Mouse (Mus musculus) lung, embryonic 15.5 days (tissue): ENCODE measurements around the gene Cfap161. TPM values are rescaled to one million over a fixed set of nuclear protein-coding genes. Genes with fewer than 3 reads are reported as not detected.

Source experiments
- ATAC-seq: fragments of 200-750 bp; cut with Nextera tagmentation; 2 replicates; pipeline ENCODE4 v1.8.0; 2017; ENCODE audit warnings: moderate number of reproducible peaks, borderline replicate concordance; ENCODE audit not compliant: low FRiP score, low TSS enrichment; ENCODE audit errors: extremely low read depth
- H3K27ac ChIP-seq: fragments of 300-500 bp; sonication (generic); 2 replicates; pipeline ENCODE4 v1.5.1; 2015; ENCODE audit warnings: moderate library complexity, mild to moderate bottlenecking, inconsistent platforms
- H3K27me3 ChIP-seq: fragments of 300-500 bp; sonication (generic); 2 replicates; pipeline ENCODE4 v1.6.1; 2015; ENCODE audit warnings: inconsistent platforms
- H3K36me3 ChIP-seq: fragments of 300-500 bp; sonication (generic); 2 replicates; pipeline ENCODE4 v1.6.1; 2015; ENCODE audit warnings: inconsistent platforms
- H3K4me1 ChIP-seq: fragments of 300-500 bp; sonication (generic); 2 replicates; pipeline ENCODE4 v1.6.1; 2015; ENCODE audit warnings: inconsistent platforms
- H3K4me2 ChIP-seq: fragments of 300-500 bp; sonication (generic); 2 replicates; pipeline ENCODE4 v1.6.1; 2015; ENCODE audit warnings: inconsistent platforms, mild to moderate bottlenecking, moderate library complexity
- H3K4me3 ChIP-seq: fragments of 300-500 bp; sonication (generic); 2 replicates; pipeline ENCODE4 v1.5.1; 2015; ENCODE audit warnings: mild to moderate bottlenecking, inconsistent platforms
- H3K9ac ChIP-seq: fragments of 300-500 bp; sonication (generic); 2 replicates; pipeline ENCODE4 v1.6.1; 2015; ENCODE audit warnings: inconsistent platforms
- H3K9me3 ChIP-seq: fragments of 300-500 bp; sonication (generic); 2 replicates; pipeline ENCODE4 v1.6.1; 2016; ENCODE audit warnings: inconsistent platforms
- WGBS: fragments of 180-500 bp; shearing (Covaris S2); methylation state at CpG from one replicate; pipeline ENCODE4 v1.1.7; 2015; 5-methylcytosine and 5-hydroxymethylcytosine counted together
- polyA plus RNA-seq: library from polyadenylated mRNA; unstranded; fragments of >200 nt; fragmentation: Nextera tagmentation; extraction: Ambion mirVana; gene quantifications from 2 replicates; pipeline ENCODE4 v1.2.1, GENCODE M21; 2015

Cfap161 gene
- 3.1 and 3.2 TPM in 2 replicates for polyA plus RNA-seq

DNA sequence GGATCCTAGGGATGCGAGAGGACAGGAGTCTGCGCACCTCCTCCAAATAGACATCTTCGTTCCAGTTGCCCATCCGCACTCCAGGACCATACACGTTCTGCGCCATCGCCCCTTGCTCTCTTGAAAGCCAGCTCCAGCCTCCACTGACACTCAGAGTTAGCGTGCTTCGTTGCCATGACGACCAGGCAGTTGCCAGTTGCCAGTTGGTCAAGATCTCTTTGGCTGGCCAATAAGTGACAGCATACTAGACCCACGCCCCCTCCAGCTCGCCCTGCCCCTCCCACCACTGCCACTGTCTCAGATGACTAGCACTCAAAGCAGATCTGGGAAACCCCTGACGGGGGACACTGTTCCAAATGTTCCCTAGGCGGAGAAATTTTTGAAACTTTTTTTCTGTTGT lies at the start of gene Cfap161:
Gene Cfap161, minus strand, starts transcription at position 176 of the 400 bp plus-strand sequence.
- H3K27ac ChIP-seq = no peak within 1 kb of the TSS
- peak; percentile 94 for ATAC-seq
- H3K27me3 ChIP-seq = no peaks in the 10 kb centered on the region
- H3K9me3 ChIP-seq = no peaks in the 10 kb centered on the region
- H3K4me1 ChIP-seq = peaks cover 11% of the 10 kb centered on the region; the same call in 1 of the 2 replicates
- no peak within 1 kb of the TSS for H3K4me3 ChIP-seq
- no peak within 1 kb of the TSS for H3K9ac ChIP-seq
- WGBS = 5% methylated on average over 14 of the region's 14 CpGs
- H3K4me2 ChIP-seq = peak within 1 kb of the TSS; percentile 40; the same call in 1 of the 2 replicates
- no peaks in the 10 kb centered on the region for H3K36me3 ChIP-seq

DNA sequence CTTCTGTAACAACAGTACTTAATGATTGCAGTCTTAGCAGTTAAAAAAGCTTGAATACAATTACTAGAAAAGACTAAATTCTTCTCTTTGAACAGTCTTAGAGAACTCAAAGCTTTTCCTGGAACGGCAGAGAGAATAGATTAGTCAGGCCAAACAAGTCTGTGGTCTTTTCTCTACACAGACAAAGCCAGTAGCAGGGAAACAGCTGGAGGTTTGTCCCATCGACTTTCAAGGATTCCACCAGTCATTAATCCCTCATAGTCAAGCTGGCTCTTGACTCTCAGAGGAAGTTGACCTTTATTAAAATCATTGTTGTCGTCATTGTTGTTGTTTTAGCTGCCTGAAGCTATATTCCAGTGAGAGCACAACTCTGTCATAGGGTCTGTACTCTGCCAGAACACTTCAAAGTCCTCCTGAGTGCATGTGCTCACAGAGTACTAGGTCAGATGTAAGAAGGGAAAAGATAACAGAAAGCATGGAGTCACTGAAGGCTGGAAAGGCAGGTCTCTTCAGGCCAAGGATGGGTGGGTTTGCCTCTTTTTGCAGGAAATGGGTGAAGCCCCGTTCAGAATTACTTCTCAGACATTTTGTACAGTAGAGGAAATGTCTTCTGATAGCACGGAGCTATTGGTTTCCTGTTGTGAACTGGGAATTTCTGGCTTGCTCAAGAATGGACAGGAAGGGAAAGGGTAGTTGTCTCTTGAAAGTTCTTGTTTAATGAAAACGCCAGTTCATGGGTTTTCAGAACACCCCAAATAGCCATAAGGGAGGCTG lies 48.0 kb upstream of the Cfap161 start:
- 36% methylated on average over 6 of the region's 6 CpGs for WGBS
- no peak overlapping the region for H3K4me2 ChIP-seq
- peaks cover 25% of the 10 kb centered on the region for H3K4me1 ChIP-seq
- no peak overlapping the region for H3K4me3 ChIP-seq
- no peaks in the 10 kb centered on the region for H3K36me3 ChIP-seq
- H3K27ac ChIP-seq = peak overlapping the region; percentile 57
- H3K9me3 ChIP-seq = no peaks in the 10 kb centered on the region
- H3K27me3 ChIP-seq = no peaks in the 10 kb centered on the region
- H3K9ac ChIP-seq = no peak overlapping the region
- ATAC-seq = no peak

DNA sequence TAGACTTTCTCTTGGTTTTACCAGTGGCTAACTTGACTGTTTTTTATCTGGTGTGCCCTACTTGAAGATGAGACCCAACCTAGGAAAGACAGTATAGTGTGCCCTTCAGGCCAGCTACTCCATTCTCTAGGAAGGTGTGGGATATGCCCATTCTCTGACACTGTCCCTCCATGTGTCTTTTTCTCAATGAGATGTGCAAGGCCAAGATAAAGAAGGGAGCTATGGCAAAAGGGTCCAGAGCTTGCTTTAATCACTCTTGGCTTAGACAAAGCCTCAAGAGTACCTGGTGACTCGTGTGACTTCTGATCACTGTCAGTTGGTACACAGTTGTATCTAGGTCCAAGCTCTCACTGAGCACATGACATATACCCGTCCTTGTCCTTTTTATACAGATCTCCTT lies 45.4 kb upstream of the Cfap161 start:
- Histone ChIP-seq H3K4me1 (peaks cover 17% of the 10 kb centered on the region), H3K4me3 (no peak overlapping the region), H3K4me2 (no peak overlapping the region), H3K9ac (no peak overlapping the region), H3K27me3 (no peaks in the 10 kb centered on the region), H3K9me3 (no peaks in the 10 kb centered on the region), H3K27ac (no peak overlapping the region), H3K36me3 (no peaks in the 10 kb centered on the region)
- no peak for ATAC-seq
- WGBS = 71% methylated on average over 2 of the region's 2 CpGs

DNA sequence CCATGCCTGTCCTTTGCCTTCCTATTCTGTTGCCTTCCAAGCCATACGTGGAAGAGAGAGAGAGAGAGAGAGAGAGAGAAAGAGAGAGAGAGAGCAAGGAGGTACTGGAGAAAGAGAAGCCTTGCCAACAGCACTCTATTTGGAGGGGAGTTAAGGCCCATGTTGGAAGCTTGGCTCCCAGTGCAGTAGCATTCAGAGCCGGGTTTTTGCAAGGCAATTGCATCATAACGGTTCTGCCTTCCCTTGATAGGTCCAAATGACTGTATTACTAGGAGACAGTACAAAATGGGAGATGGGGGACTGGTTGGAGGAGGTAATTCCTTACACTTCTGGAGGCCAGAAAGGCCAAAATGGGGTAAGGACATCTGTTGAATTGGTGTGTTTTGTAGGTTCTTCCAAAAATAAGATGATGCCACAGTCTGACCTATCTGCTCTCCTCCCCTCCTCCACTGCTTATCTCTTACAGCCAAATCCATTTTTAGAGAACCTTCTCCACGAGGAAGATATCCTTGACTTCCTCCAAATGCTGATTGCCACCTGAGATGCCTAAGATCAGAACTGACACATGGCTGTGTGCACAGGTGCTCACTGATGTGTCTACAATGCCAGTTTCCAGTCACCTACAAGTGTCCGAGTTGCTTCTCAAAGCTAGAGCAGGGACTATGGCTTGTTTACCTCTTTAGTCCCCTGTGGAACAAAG lies 44.0 kb upstream of the Cfap161 start:
- Histone ChIP-seq H3K9me3 (no peaks in the 10 kb centered on the region), H3K4me3 (no peak overlapping the region), H3K4me2 (no peak overlapping the region), H3K36me3 (no peaks in the 10 kb centered on the region), H3K4me1 (peaks cover 25% of the 10 kb centered on the region), H3K27me3 (no peaks in the 10 kb centered on the region), H3K27ac (no peak overlapping the region), H3K9ac (no peak overlapping the region)
- no peak for ATAC-seq
- 65% methylated on average over 5 of the region's 5 CpGs for WGBS

DNA sequence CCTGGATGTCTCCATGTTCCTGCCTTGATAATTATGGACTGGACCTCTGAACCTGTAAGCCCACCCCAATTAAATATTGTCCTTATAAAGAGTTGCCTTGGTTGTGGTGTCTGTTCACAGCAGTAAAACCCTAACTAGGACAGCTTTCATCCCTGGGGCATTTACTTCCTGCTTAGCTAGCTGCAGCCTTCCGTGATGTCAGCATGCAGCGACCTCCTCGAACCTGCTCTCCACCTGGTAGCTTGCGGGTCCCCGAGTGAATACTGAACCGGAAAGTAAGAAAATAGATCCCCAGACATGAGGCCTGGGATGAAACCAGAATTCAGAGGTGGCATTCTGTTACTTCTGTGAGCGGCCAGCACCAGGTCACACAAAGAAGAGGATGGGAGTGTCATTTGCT lies 34.7 kb upstream of the Cfap161 start:
- no peaks in the 10 kb centered on the region for H3K27me3 ChIP-seq
- no peak for ATAC-seq
- no peaks in the 10 kb centered on the region for H3K9me3 ChIP-seq
- no peak overlapping the region for H3K27ac ChIP-seq
- H3K9ac ChIP-seq = no peak overlapping the region
- H3K36me3 ChIP-seq = no peaks in the 10 kb centered on the region
- no peak overlapping the region for H3K4me2 ChIP-seq
- H3K4me3 ChIP-seq = no peak overlapping the region
- 88% methylated on average over 7 of the region's 7 CpGs for WGBS
- peaks cover 7% of the 10 kb centered on the region for H3K4me1 ChIP-seq

DNA sequence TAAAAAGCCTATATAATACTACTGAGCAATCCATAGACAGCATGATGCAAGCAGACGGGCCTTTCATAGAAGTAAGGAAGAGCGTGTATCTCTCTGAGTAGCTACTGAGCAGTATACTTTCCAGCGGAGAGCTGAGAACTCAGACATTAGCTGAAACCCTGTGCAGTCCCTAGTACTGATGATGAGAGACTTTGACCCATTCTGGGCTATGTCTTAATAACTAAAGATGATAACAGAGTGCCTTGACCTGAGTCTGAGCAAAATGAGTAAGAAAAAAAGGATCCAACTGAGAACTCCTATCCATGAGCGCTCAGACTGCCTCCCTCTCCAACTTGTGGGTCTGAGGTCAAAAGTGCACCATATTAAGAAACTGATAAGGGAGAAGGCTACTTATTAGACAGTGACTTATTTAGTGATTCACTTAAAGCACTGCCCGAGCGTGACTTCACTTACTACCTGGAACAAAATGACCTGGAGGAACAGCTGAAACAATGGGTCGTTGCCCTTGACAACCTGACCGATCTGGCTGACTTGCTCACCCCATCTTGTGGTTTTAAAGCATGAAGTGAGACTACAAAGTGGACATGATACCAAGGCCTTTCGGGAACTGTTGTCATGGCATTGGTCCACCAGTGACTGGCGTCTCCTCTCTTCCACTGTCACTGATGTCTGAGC lies 32.9 kb upstream of the Cfap161 start:
- H3K9me3 ChIP-seq = no peaks in the 10 kb centered on the region
- no peak overlapping the region for H3K9ac ChIP-seq
- no peak overlapping the region for H3K27ac ChIP-seq
- no peaks in the 10 kb centered on the region for H3K27me3 ChIP-seq
- no peaks in the 10 kb centered on the region for H3K36me3 ChIP-seq
- H3K4me3 ChIP-seq = no peak overlapping the region
- no peak for ATAC-seq
- 59% methylated on average over 10 of the region's 10 CpGs for WGBS
- 0 out of 2 replicates have a peak, but pooled peaks cover 7% of the 10 kb centered on the region for H3K4me1 ChIP-seq
- H3K4me2 ChIP-seq = no peak overlapping the region

DNA sequence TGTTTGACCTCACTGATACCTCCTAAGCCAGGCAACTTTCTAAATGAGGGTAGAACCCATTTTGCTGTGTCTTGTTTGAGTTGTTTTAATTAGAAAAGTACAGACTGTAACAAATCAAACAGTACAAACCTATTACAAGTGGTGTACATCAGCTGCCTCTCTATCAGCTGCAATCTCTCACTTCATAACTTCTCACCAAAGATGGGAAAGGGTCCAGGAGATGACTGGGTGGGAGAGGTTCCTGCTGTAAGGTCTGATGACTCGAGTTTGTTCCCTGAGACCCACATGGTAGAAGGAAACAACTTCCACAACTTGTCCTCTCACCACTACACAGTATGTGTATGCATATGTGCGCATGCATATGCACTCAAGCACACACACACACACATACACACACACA lies 32.1 kb upstream of the Cfap161 start:
- Histone ChIP-seq H3K4me3 (no peak overlapping the region), H3K4me1 (0 out of 2 replicates have a peak, but pooled peaks cover 7% of the 10 kb centered on the region), H3K4me2 (no peak overlapping the region), H3K27ac (no peak overlapping the region), H3K27me3 (no peaks in the 10 kb centered on the region), H3K36me3 (no peaks in the 10 kb centered on the region), H3K9ac (no peak overlapping the region), H3K9me3 (no peaks in the 10 kb centered on the region)
- no peak for ATAC-seq
- WGBS = 60% methylated on average over 2 of the region's 2 CpGs

DNA sequence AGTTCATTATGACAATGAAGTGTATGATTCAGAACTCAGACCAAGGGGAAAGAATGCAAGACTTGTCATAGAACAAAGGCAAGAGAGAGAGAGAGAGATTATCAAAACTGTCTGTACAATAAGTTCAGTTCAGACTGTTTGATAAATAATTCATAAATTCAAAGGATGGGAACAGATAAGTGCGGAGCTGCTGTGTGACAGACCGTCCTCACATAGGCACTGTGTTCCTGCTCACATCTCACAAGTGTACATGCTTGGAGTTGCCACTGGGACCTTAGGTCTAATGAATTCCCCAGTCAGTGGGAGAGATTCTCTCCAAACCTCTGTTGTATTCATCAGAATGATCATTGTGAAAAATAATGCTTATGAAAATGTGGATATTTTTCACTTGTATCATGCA lies 27.3 kb upstream of the Cfap161 start:
- Histone ChIP-seq H3K36me3 (no peaks in the 10 kb centered on the region), H3K4me1 (no peaks in the 10 kb centered on the region), H3K27me3 (no peaks in the 10 kb centered on the region), H3K27ac (no peak overlapping the region), H3K4me3 (no peak overlapping the region), H3K4me2 (no peak overlapping the region), H3K9me3 (no peaks in the 10 kb centered on the region), H3K9ac (no peak overlapping the region)
- no peak for ATAC-seq
- 85% methylated on average over 2 of the region's 2 CpGs for WGBS

DNA sequence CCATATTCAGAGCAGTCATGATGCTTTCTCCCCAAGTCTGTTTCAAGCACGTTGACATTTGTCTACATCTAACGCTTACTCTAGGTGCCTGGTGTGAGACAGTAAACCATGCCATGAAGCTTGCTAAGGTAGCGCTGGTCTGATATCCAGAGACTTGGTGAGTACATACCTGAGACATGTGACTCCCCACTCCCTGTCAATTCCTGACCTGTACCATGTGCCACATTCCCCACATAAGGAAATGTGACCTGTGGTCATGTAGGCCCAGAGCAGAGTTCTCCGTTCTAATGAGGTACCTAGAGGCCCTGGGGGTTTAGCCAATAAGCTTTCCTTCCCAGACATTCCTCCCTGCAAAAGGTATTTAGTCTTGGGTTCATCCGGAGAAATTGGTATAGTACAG lies 22.2 kb upstream of the Cfap161 start:
- Histone ChIP-seq H3K4me1 (peaks cover 33% of the 10 kb centered on the region), H3K27me3 (no peaks in the 10 kb centered on the region), H3K9ac (no peak overlapping the region), H3K27ac (no peak overlapping the region), H3K4me3 (no peak overlapping the region), H3K4me2 (no peak overlapping the region), H3K36me3 (no peaks in the 10 kb centered on the region), H3K9me3 (no peaks in the 10 kb centered on the region)
- ATAC-seq = no peak
- 93% methylated on average over 5 of the region's 5 CpGs for WGBS

DNA sequence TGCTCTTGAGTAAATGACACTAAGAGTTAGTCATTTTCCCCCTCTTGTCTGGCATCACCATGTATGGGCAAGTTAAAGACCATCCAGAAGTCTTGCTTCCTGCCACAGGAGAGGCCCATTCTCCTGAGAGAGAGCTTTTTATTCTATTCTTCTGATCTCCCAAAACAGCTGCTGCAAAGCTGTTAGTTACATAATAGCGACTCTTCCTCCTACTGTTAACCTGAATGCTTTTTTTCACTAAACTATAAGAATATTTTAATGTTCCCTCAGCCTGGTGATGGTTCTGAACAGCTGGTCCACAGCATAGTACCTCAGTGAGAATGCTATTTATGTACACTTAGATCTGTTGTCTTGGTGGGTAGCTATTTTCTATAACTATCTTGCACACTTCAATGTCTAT lies 21.0 kb upstream of the Cfap161 start:
- H3K4me2 ChIP-seq = no peak overlapping the region
- no peaks in the 10 kb centered on the region for H3K36me3 ChIP-seq
- H3K27ac ChIP-seq = no peak overlapping the region
- H3K4me1 ChIP-seq = peaks cover 45% of the 10 kb centered on the region
- no peaks in the 10 kb centered on the region for H3K27me3 ChIP-seq
- H3K9ac ChIP-seq = no peak overlapping the region
- 79% methylated on average over 1 of the region's 1 CpGs for WGBS
- H3K4me3 ChIP-seq = no peak overlapping the region
- ATAC-seq = no peak
- H3K9me3 ChIP-seq = no peaks in the 10 kb centered on the region

DNA sequence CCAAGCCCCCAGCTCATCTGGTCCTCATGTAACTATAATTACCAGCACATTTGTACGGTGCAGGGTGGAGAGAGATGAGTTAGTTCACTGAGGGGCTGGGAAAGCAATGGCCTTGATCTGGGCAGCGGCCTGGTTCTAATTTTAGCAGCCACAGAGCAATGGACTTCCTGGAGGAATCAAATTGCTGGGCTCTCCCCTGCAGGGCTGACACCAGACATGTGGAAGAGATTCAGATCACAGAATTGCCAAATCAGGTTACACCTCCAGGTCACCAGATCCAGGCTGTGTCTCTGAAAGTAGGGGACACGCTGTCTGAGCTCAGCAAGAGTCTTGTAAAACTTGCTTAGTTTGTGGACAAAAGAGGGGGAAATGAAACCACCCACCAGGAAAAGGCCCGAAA lies 19.3 kb upstream of the Cfap161 start:
- Histone ChIP-seq H3K9ac (no peak overlapping the region), H3K9me3 (no peaks in the 10 kb centered on the region), H3K4me2 (peak overlapping the region; percentile 31), H3K4me3 (no peak overlapping the region), H3K4me1 (peaks cover 60% of the 10 kb centered on the region), H3K36me3 (no peaks in the 10 kb centered on the region), H3K27me3 (no peaks in the 10 kb centered on the region), H3K27ac (peak overlapping the region; percentile 94)
- 5% methylated on average over 4 of the region's 4 CpGs for WGBS
- peak; percentile 68 for ATAC-seq

DNA sequence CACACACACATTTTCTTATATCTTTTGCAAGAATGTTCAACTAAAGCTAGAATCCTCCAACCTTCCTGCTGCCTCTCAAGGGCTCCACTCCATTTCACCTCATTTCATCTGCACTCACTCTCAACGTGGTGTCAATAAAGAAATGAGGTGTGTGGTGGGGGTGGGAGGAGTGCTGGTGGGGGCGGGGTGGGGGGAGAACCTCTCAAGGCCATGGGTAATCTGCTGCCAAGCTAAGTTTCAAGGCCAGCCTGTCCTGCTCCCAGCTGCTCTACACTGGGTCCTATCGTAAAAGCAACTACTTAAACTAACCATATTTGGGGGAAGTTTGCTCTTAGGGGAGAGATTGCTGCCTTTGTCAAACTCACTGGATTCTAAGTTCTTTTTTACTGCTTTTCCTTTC lies 18.8 kb upstream of the Cfap161 start:
- no peaks in the 10 kb centered on the region for H3K27me3 ChIP-seq
- peak overlapping the region; percentile 31; the same call in 1 of the 2 replicates for H3K4me2 ChIP-seq
- H3K4me1 ChIP-seq = peaks cover 63% of the 10 kb centered on the region
- no peaks in the 10 kb centered on the region for H3K9me3 ChIP-seq
- ATAC-seq = peak; percentile 70; the same call in 1 of the 2 replicates
- H3K36me3 ChIP-seq = no peaks in the 10 kb centered on the region
- no peak overlapping the region for H3K4me3 ChIP-seq
- 7% methylated on average over 3 of the region's 3 CpGs for WGBS
- H3K9ac ChIP-seq = no peak overlapping the region
- peak overlapping the region; percentile 94 for H3K27ac ChIP-seq
